Mouse (Mus musculus) MEL (cell line): ENCODE measurements around the gene Nfatc4. TPM values are rescaled to one million over a fixed set of nuclear protein-coding genes. Genes with fewer than 3 reads are reported as not detected.

Source experiments
- DNase-seq: peaks from one replicate; pipeline ENCODE4 v3.0.0; 2011; ENCODE audit warnings: low read depth, low spot score
- H3K27ac ChIP-seq: 2 replicates; pipeline ENCODE4 v1.5.1; 2012; ENCODE audit warnings: low read depth, mild to moderate bottlenecking, control low read depth, low read length, moderate library complexity; ENCODE audit not compliant: control insufficient read depth
- H3K27me3 ChIP-seq, 2 experiments: fragments of 150-350 bp in 1 of 2; sonication (generic) in 1 of 2; 2 replicates each; pipeline ENCODE4 v1.6.1; 2012; ENCODE audit warnings: low read length in 2 of 2, mild to moderate bottlenecking in 2 of 2, improper control_type of control experiment in 1 of 2, moderate library complexity in 1 of 2; ENCODE audit not compliant: insufficient read depth in 2 of 2, control insufficient read depth in 1 of 2
- H3K36me3 ChIP-seq, 2 experiments: 2 replicates each; pipeline ENCODE4 v1.6.1; 2012 to 2014; ENCODE audit warnings: low read length in 2 of 2, improper control_type of control experiment in 1 of 2, inconsistent platforms in 1 of 2, mild to moderate bottlenecking in 1 of 2; ENCODE audit not compliant: insufficient read depth in 2 of 2, control insufficient read depth in 1 of 2
- H3K4me1 ChIP-seq, 2 experiments: fragments of 150-350 bp in 1 of 2; sonication (generic) in 1 of 2; 2 replicates each; pipeline ENCODE4 v1.6.1; 2012; ENCODE audit warnings: low read length in 2 of 2, improper control_type of control experiment in 1 of 2, mild to moderate bottlenecking in 1 of 2; ENCODE audit not compliant: insufficient read depth in 2 of 2, control insufficient read depth in 1 of 2
- H3K4me3 ChIP-seq, 2 experiments: fragments of 150-350 bp in 1 of 2; sonication (generic) in 1 of 2; 2 replicates each; pipeline ENCODE4 v1.5.1; 2012; ENCODE audit warnings: low read depth in 2 of 2, low read length in 2 of 2, mild to moderate bottlenecking in 2 of 2, moderate library complexity in 2 of 2, control low read depth in 1 of 2, improper control_type of control experiment in 1 of 2; ENCODE audit not compliant: control insufficient read depth in 1 of 2, insufficient read depth in 1 of 2
- H3K79me2 ChIP-seq: 2 replicates; pipeline ENCODE4 v1.6.1; 2012; ENCODE audit warnings: mild to moderate bottlenecking, low read length, moderate library complexity; ENCODE audit not compliant: control insufficient read depth, poor library complexity, insufficient read depth
- H3K9ac ChIP-seq: 2 replicates; pipeline ENCODE4 v1.6.1; 2012; ENCODE audit warnings: low read depth, mild to moderate bottlenecking, control low read depth, low read length, moderate library complexity; ENCODE audit not compliant: control insufficient read depth, poor library complexity, severe bottlenecking
- H3K9me3 ChIP-seq: fragments of 150-350 bp; sonication (generic); replicated peaks from 2 replicates; pipeline ENCODE4 v1.6.1; 2012; ENCODE audit warnings: mild to moderate bottlenecking, low read length, improper control_type of control experiment, moderate library complexity; ENCODE audit not compliant: insufficient read depth
- CHD2 ChIP-seq: IDR thresholded peaks from 2 replicates; pipeline ENCODE4 v1.6.1; 2011; ENCODE audit warnings: low read length, improper control_type of control experiment
- CTCF ChIP-seq, 3 experiments: IDR thresholded peaks in 2 of 3; conservative IDR thresholded peaks in 1 of 3; 2 replicates each; pipeline ENCODE4 v1.5.1; 2011 to 2012; ENCODE audit warnings: low read length in 3 of 3, low read depth in 2 of 3, mild to moderate bottlenecking in 2 of 3, improper control_type of control experiment in 1 of 3, inconsistent platforms in 1 of 3, mixed read lengths in 1 of 3, moderate library complexity in 1 of 3; ENCODE audit not compliant: control insufficient read depth in 1 of 3, insufficient read depth in 1 of 3, poor library complexity in 1 of 3, severe bottlenecking in 1 of 3
- JUND ChIP-seq: IDR thresholded peaks from 2 replicates; pipeline ENCODE4 v1.6.1; 2011; ENCODE audit warnings: low read depth, mild to moderate bottlenecking, improper control_type of control experiment, low read length
- MAFK ChIP-seq: IDR thresholded peaks from 2 replicates; pipeline ENCODE4 v1.6.1; 2011; ENCODE audit warnings: low read depth, mild to moderate bottlenecking, low read length, improper control_type of control experiment, borderline replicate concordance
- MAZ ChIP-seq: IDR thresholded peaks from 2 replicates; pipeline ENCODE4 v1.6.1; 2012; ENCODE audit warnings: low read depth, mild to moderate bottlenecking, inconsistent platforms, low read length, improper control_type of control experiment
- MEF2A ChIP-seq: IDR thresholded peaks from 2 replicates; pipeline ENCODE4 v1.6.1; 2014; ENCODE audit warnings: low read depth, mild to moderate bottlenecking, inconsistent platforms, low read length, improper control_type of control experiment; ENCODE audit not compliant: poor library complexity, insufficient replicate concordance, severe bottlenecking; ENCODE audit errors: extremely low read depth
- MXI1 ChIP-seq: IDR thresholded peaks from 2 replicates; pipeline ENCODE4 v1.6.1; 2011; ENCODE audit warnings: mild to moderate bottlenecking, low read depth, low read length, improper control_type of control experiment
- MYC ChIP-seq: IDR thresholded peaks from 2 replicates; pipeline ENCODE4 v1.6.1; 2011; ENCODE audit warnings: low read depth, mild to moderate bottlenecking, low read length, improper control_type of control experiment, moderate library complexity
- NELFE ChIP-seq: IDR thresholded peaks from 2 replicates; pipeline ENCODE4 v1.6.1; 2011; ENCODE audit warnings: low read depth, low read length, improper control_type of control experiment
- POLR2A ChIP-seq, 2 experiments: IDR thresholded peaks; 2 replicates each; pipeline ENCODE4 v1.6.1; 2011 to 2012; ENCODE audit warnings: low read length in 2 of 2, mild to moderate bottlenecking in 2 of 2, control low read depth in 1 of 2, improper control_type of control experiment in 1 of 2, low read depth in 1 of 2, moderate library complexity in 1 of 2; ENCODE audit not compliant: control insufficient read depth in 1 of 2, insufficient read depth in 1 of 2, poor library complexity in 1 of 2
- RAD21 ChIP-seq: IDR thresholded peaks from 2 replicates; pipeline ENCODE4 v1.6.1; 2011; ENCODE audit warnings: mild to moderate bottlenecking, low read depth, low read length, improper control_type of control experiment
- SIN3A ChIP-seq: IDR thresholded peaks from 2 replicates; pipeline ENCODE4 v1.6.1; 2012; ENCODE audit warnings: low read length, improper control_type of control experiment, inconsistent platforms
- SMC3 ChIP-seq: IDR thresholded peaks from 2 replicates; pipeline ENCODE4 v1.6.1; 2011; ENCODE audit warnings: low read depth, low read length, improper control_type of control experiment
- TAL1 ChIP-seq: IDR thresholded peaks from 2 replicates; pipeline ENCODE4 v1.6.1; 2012; ENCODE audit warnings: mild to moderate bottlenecking, inconsistent platforms, low read length, moderate library complexity, mixed read lengths
- TCF12 ChIP-seq: IDR thresholded peaks from 2 replicates; pipeline ENCODE4 v1.6.1; 2014; ENCODE audit warnings: low read depth, mild to moderate bottlenecking, inconsistent platforms, low read length, improper control_type of control experiment, moderate library complexity
- ZC3H11A ChIP-seq: IDR thresholded peaks from 2 replicates; pipeline ENCODE4 v1.6.1; 2012; ENCODE audit warnings: low read depth, mild to moderate bottlenecking, inconsistent platforms, low read length, improper control_type of control experiment
- ZKSCAN1 ChIP-seq: IDR thresholded peaks from 2 replicates; pipeline ENCODE4 v1.6.1; 2012; ENCODE audit warnings: low read depth, mild to moderate bottlenecking, inconsistent platforms, low read length, improper control_type of control experiment, moderate library complexity
- ZMIZ1 ChIP-seq: IDR thresholded peaks from 2 replicates; pipeline ENCODE4 v1.6.1; 2012; ENCODE audit warnings: low read depth, mild to moderate bottlenecking, inconsistent platforms, low read length, improper control_type of control experiment, moderate library complexity
- ZNF384 ChIP-seq: IDR thresholded peaks from 2 replicates; pipeline ENCODE4 v1.6.1; 2012; ENCODE audit warnings: low read depth, mild to moderate bottlenecking, inconsistent platforms, low read length, improper control_type of control experiment
- polyA plus RNA-seq, 2 experiments: library from polyadenylated mRNA; stranded (reverse) in 1 of 2; unstranded in 1 of 2; fragments of >175 nt in 1 of 2; fragments of >200 nt in 1 of 2; gene quantifications; 2 replicates each; pipeline versions ENCODE4 v1.2.1 to v1.2.4; 2012; ENCODE audit warnings: low replicate concordance in 2 of 2, low read depth in 1 of 2; ENCODE audit not compliant: insufficient read length in 2 of 2, insufficient read depth in 1 of 2, missing spikeins in 1 of 2
- total RNA-seq: library from RNA; depleted of rRNA; stranded (reverse); fragments of 300-350 nt; gene quantifications from 2 replicates; pipeline ENCODE4 v1.2.3, GENCODE M21; 2012

Nfatc4 gene
- total and polyA plus RNA-seq, 3 experiments = 0.27 to 0.71 TPM; not detected in 1

DNA sequence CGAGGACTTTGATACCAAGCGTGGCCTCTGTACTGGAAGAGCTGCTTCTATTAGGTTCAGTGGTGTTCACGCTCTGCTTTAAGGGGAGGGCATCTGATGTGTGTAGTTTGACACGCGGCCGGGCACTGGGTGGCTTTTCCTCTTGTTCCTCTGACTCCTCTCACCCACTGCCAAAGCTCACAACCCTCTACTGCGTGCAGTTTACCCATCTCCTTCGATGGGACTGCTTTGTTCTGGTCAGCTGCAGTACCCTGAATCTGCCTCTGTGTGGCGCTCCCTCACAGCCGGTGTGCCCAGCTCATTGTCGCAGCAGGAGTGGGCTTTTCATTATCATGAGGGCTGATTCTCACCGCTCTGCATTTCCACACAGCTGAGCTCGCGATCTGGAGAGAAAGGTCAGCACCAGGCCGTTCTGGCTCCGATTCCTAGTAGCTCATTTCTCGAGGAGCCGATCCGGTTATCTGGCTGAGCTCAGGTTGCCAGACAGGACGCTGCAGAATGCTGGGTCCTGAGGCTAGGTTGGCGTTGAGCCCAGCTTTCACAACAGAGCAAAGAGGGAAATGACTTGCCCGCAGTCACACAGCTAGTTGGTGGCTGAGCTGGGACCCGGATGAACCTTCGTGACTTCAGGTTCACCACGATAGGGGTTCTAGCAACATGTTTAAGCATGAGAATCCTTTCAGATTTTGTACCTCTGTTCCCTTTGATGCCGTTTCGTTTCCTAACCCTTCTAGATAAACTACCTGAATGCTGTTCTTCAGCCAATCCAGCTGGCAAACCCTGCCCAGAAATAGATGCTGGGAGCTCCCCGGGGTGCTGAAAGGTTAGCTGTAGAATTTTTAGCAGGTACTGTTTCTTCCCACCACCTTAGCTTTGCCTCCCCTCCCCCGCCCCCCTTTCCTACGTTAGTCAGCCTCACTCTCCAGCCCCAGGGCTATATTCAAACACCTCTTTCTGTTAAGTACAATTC lies 51.1 kb downstream of the Nfatc4 start:
- Histone ChIP-seq H3K36me3 (no peaks in the 10 kb centered on the region), H3K9me3 (no peaks in the 10 kb centered on the region), H3K4me1 (no peaks in the 10 kb centered on the region), H3K27ac (no peak overlapping the region), H3K9ac (no peak overlapping the region), H3K4me3 (peak overlapping the region; percentile 24 to 32), H3K27me3 (peaks cover 0 to 5% of the 10 kb centered on the region in 2 experiments; a peak in 2 of 4 replicates), H3K79me2 (no peaks in the 10 kb centered on the region)
- peak; percentile 90 for DNase-seq
- TF ChIP-seq ZMIZ1 = no peak
- 0 out of 2 replicates have a peak, but pooled peaks have one; percentile 45 for TF ChIP-seq MAZ
- TF ChIP-seq SMC3 = peak; percentile 80
- TF ChIP-seq RAD21 = peak; percentile 78
- peak; percentile 77 for TF ChIP-seq ZC3H11A
- TF ChIP-seq MAFK = no peak
- peak; percentile 84 to 92 (median 88) for TF ChIP-seq CTCF (IDR thresholded peaks at IDR 0.05 in 2 of 3, conservative IDR thresholded peaks at IDR 0.05 in 1 of 3; ENCODE audit: control insufficient read depth in 1 of 3, insufficient read depth in 1 of 3, low read depth in 2 of 3, low read length in 3 of 3, poor library complexity in 1 of 3, severe bottlenecking in 1 of 3)
- peak; percentile 28; the same call in 1 of the 2 replicates for TF ChIP-seq TAL1
- TF ChIP-seq MXI1 = peak; percentile 15; the same call in 1 of the 2 replicates

DNA sequence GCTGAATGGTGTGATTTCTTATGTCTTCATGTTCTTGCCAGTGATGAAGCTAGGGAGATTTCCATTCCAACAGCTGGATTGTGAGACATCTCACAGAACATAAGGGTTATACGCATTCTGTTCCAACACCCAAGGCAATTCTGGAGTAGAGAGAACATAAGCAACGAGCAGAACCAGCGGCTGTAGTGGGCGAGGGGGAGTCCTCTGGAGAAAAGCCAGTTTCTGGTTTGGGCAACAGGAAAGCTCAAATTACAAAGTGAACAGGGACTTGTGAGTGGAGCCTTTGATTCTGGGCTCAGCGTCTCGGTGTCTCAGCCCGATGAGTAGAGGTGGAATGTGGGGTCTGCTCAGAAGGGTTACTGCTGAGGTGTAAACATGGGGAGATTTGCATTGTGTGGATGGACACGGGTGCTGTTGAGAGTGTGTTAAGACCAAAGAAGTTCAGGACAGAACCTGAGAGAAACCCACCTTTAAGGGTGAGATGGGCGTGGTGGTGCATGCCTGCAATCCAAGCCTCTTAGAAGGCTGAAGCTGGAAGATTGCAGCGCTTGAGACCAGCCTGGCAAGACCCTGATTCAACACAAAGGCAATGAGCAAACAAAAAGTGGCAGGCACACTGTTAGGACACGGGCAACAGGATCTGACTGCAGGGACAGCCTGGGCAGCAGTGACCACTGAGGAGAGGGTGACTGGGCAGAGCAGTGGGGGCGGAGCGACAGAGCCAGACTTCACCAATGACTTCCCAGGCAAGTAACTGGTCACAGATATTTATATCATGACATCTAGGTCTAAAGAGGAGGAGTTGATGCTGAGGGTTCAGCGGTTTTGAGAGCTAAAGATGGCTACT lies 54.7 kb downstream of the Nfatc4 start:
- no peak overlapping the region for H3K9ac ChIP-seq
- H3K4me1 ChIP-seq = peaks cover 3 to 25% of the 10 kb centered on the region in 2 experiments
- peaks cover 0 to 7% of the 10 kb centered on the region in 2 experiments; a peak in 2 of 4 replicates for H3K36me3 ChIP-seq
- no peak for DNase-seq
- no peak overlapping the region for H3K27ac ChIP-seq
- no peaks in the 10 kb centered on the region for H3K9me3 ChIP-seq
- H3K79me2 ChIP-seq = no peaks in the 10 kb centered on the region
- TF ChIP-seq CHD2 = no peak
- TF ChIP-seq MYC = no peak
- no peak for TF ChIP-seq POLR2A (IDR thresholded peaks at IDR 0.05; ENCODE audit: control insufficient read depth in 1 of 2, insufficient read depth in 1 of 2, low read depth in 1 of 2, low read length in 2 of 2, poor library complexity in 1 of 2)
- TF ChIP-seq JUND = no peak
- TF ChIP-seq RAD21 = no peak
- TF ChIP-seq SIN3A = no peak
- no peak for TF ChIP-seq MEF2A
- no peak for TF ChIP-seq ZKSCAN1
- TF ChIP-seq ZNF384 = no peak
- no peak for TF ChIP-seq NELFE
- no peak for TF ChIP-seq TCF12
- H3K27me3 ChIP-seq = no peaks in the 10 kb centered on the region
- no peak overlapping the region for H3K4me3 ChIP-seq
